In the genomic region with DNA sequence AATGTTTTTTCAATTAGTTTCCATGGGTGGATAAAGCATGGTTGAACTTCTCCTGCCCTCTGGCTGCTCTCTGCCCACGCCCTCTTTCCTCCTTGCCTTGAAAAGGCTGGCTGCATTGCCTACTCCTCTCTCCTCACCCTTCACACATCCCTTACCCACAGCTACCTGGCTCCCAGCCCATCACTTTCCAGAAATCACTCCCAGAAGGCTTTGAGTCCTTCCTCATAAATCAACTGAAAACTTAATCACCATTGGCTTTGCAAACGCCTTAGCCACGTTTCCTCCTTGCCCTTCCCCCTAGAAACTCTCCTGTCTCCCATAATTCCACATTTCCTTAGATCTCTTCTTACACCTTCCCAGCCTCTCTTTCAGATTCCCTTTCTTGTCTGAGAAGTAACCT, we compare ENCODE assay signal across 14 mouse cellular contexts. TPM values are rescaled to one million over a fixed set of nuclear protein-coding genes. Genes with fewer than 3 reads are reported as not detected.
DNase-seq lines count a peak whose midpoint lies in the region; ATAC-seq lines count a peak whose summit lies in the region.
"Had no signal": no experiment of that assay in that cellular context is flagged by ENCODE, and none has a peak within 500 bp of the region (broad histone marks: within the 10 kb centered on the region; RNA-seq: fewer than 3 reads in every experiment).

No protein-coding gene starts in this region.

- H3K4me2 ChIP-seq in kidney, embryonic 14.5 days (replicated peaks; ENCODE audit: low read depth, low read length), result no peak overlapping the region
- H3K4me2 ChIP-seq: limb, embryonic 12.5 days; lung, embryonic 14.5 days; midbrain, embryonic 12.5 days; neural tube, embryonic 12.5 days had no signal

- no peak overlapping the region for H3K4me3 ChIP-seq in kidney, embryonic 14.5 days (ENCODE audit: low read length)
- H3K4me3 ChIP-seq: limb, embryonic 12.5 days; midbrain, embryonic 12.5 days; neural tube, embryonic 12.5 days had no signal

- H3K27ac ChIP-seq in kidney, embryonic 14.5 days (ENCODE audit: low read depth, low read length), result no peak overlapping the region
- H3K27ac ChIP-seq: limb, embryonic 12.5 days; midbrain, embryonic 12.5 days; neural tube, embryonic 12.5 days had no signal

- no peak overlapping the region for H3K9ac ChIP-seq in kidney, embryonic 14.5 days (ENCODE audit: low read depth, low read length)
- H3K9ac ChIP-seq: limb, embryonic 12.5 days; lung, embryonic 14.5 days; midbrain, embryonic 12.5 days; neural tube, embryonic 12.5 days had no signal

- H3K36me3 ChIP-seq in kidney, embryonic 14.5 days (ENCODE audit: control insufficient read depth, insufficient read depth, low read length), result no peaks in the 10 kb centered on the region
- H3K36me3 ChIP-seq: limb, embryonic 12.5 days; midbrain, embryonic 12.5 days; neural tube, embryonic 12.5 days had no signal

- H3K4me1 ChIP-seq in kidney, embryonic 14.5 days (ENCODE audit: control insufficient read depth, insufficient read depth, low read length), result no peaks in the 10 kb centered on the region
- H3K4me1 ChIP-seq: neural tube, embryonic 12.5 days had no signal

- H3K27me3 ChIP-seq in kidney, embryonic 14.5 days (ENCODE audit: control insufficient read depth, insufficient read depth, low read length), result no peaks in the 10 kb centered on the region
- H3K27me3 ChIP-seq: limb, embryonic 12.5 days; midbrain, embryonic 12.5 days; neural tube, embryonic 12.5 days had no signal

- peak; percentile 16 for DNase-seq in kidney, postnatal 10 days
- DNase-seq in NIH3T3 (ENCODE audit: low read depth), result peak; percentile 94
- DNase-seq in adrenal gland, postnatal 14 days, result peak; percentile 61
- DNase-seq in lung, postnatal 36 days, result peak; percentile 17
- no peak for DNase-seq in layer of hippocampus, postnatal 10 days (ENCODE audit: low spot score in 2 of 2)
- no peak for DNase-seq in left cerebral cortex, adult 8-10 months (ENCODE audit: low spot score in 2 of 2)
- DNase-seq: cerebellum, postnatal 36 days; lung, embryonic 14.5 days; right cerebral cortex, postnatal 25 days; thymus, postnatal 25 days had no signal

- 30% methylated on average over 3 of the region's 3 CpGs for WGBS in kidney, embryonic 14.5 days

- ATAC-seq in kidney, embryonic 14.5 days (ENCODE audit: low FRiP score, low TSS enrichment), result no peak

- H3K9me3 ChIP-seq in kidney, embryonic 14.5 days (ENCODE audit: control insufficient read depth, low read length), result no peaks in the 10 kb centered on the region
- H3K9me3 ChIP-seq: limb, embryonic 12.5 days; midbrain, embryonic 12.5 days; neural tube, embryonic 12.5 days had no signal

RNA-seq across cellular contexts. Expression of gene Mcub, which starts 32.2 kb away (rescaled TPM):
- polyA plus RNA-seq in kidney, embryonic 14.5 days (2014; fragmentation: Nextera tagmentation; extraction: Ambion mirVana), result 0.80 and 1.6 TPM in 2 replicates
- total RNA-seq in adrenal gland, postnatal 14 days (2021), result 7.9 and 9.3 TPM in 2 replicates
- 1 to 10 TPM; 4.1 to 6.5 TPM for total RNA-seq in layer of hippocampus, postnatal 10 days (2021)
- total RNA-seq in left cerebral cortex, adult 8-10 months (2022), result 1 to 10 TPM in 3 of 4 experiments, under 1 TPM in 1; 0.93 to 3.7 (median 1.7) TPM

RNA-seq across cellular contexts. Expression of gene Casp6, which starts 36.6 kb away (rescaled TPM):
- 83.0 and 99.3 TPM in 2 replicates for polyA plus RNA-seq in kidney, embryonic 14.5 days (2014; fragmentation: Nextera tagmentation; extraction: Ambion mirVana)
- total RNA-seq in adrenal gland, postnatal 14 days (2021), result 34.7 TPM in 2 replicates
- total RNA-seq in layer of hippocampus, postnatal 10 days (2021), result 10 to 100 TPM in 1 of 2 experiments, 1 to 10 TPM in 1; 9.6 to 11.9 TPM
- total RNA-seq in left cerebral cortex, adult 8-10 months (2022), result 1 to 10 TPM; 3.6 to 6.7 (median 5.4) TPM

RNA-seq across cellular contexts. Expression of gene Pla2g12a, which starts 59.4 kb away (rescaled TPM):
- polyA plus RNA-seq in kidney, embryonic 14.5 days (2014; fragmentation: Nextera tagmentation; extraction: Ambion mirVana), result 47.8 and 48.1 TPM in 2 replicates
- 56.0 and 62.7 TPM in 2 replicates for total RNA-seq in adrenal gland, postnatal 14 days (2021)
- 10 to 100 TPM; 20.2 to 22.4 TPM for total RNA-seq in layer of hippocampus, postnatal 10 days (2021)
- 10 to 100 TPM; 16.1 to 19.6 (median 17.7) TPM for total RNA-seq in left cerebral cortex, adult 8-10 months (2022)

Comparison
In these comparisons a context has a peak if more than half of its experiments do, and no peak if none do; other contexts are left out.
1. DNase-seq: peak in kidney, postnatal 10 days (single experiment), NIH3T3 (single experiment), adrenal gland, postnatal 14 days (single experiment) and lung, postnatal 36 days (single experiment); none in layer of hippocampus, postnatal 10 days (0 of 2) and left cerebral cortex, adult 8-10 months (0 of 2).